Mouse (Mus musculus): Measurements from ENCODE around the gene Tbr1. TPM values are rescaled to one million over a fixed set of nuclear protein-coding genes. Genes with fewer than 3 reads are reported as not detected.

Tbr1 gene
- polyA plus RNA-seq (2012; rRNA removed): not detected in 2 replicates

GRCm38 (mm10) chr2:61802656-61803251, at the start of gene Tbr1:
TSS of gene Tbr1 (plus strand) at chr2:61802930.
- Histone ChIP-seq H3K27me3 (ENCODE audit: control insufficient read depth, insufficient read depth, low read length) (peaks cover 47% of the 10 kb centered on the region), H3K4me1 (ENCODE audit: control insufficient read depth, insufficient read depth, insufficient read length, low read length) (peaks cover 6% of the 10 kb centered on the region), H3K36me3 (ENCODE audit: control insufficient read depth, insufficient read depth, low read length) (peaks cover 4% of the 10 kb centered on the region; the same call in 1 of the 2 replicates), H3K4me3 (ENCODE audit: low read depth, low read length) (no peak within 1 kb of the TSS), H3K27ac (ENCODE audit: insufficient read depth, low read depth, low read length) (no peak within 1 kb of the TSS)
- TF ChIP-seq CTCF (IDR thresholded peaks at IDR 0.05; ENCODE audit: extremely low read depth, insufficient read length, insufficient replicate concordance, low read depth, low read length): no peak
- TF ChIP-seq POLR2A (IDR thresholded peaks at IDR 0.05; ENCODE audit: low read depth, low read length): no peak
- 33% methylated on average over 11 of the region's 11 CpGs for WGBS

- 0 out of 2 replicates have a peak, but pooled peaks cover 2% of the 10 kb centered on the region for H3K36me3 ChIP-seq (ENCODE audit: control insufficient read depth, insufficient read depth, low read length)
- no peaks in the 10 kb centered on the region for H3K27me3 ChIP-seq (ENCODE audit: control insufficient read depth, insufficient read depth, low read length)
- H3K27ac ChIP-seq (ENCODE audit: insufficient read depth, low read depth, low read length): no peak overlapping the region
- TF ChIP-seq POLR2A (IDR thresholded peaks at IDR 0.05; ENCODE audit: low read depth, low read length) (no peak), CTCF (IDR thresholded peaks at IDR 0.05; ENCODE audit: extremely low read depth, insufficient read length, insufficient replicate concordance, low read depth, low read length) (no peak)
- no peaks in the 10 kb centered on the region for H3K4me1 ChIP-seq (ENCODE audit: control insufficient read depth, insufficient read depth, insufficient read length, low read length)
- no peak overlapping the region for H3K4me3 ChIP-seq (ENCODE audit: low read depth, low read length)
Measured at GRCm38 (mm10) chr2:61754989-61755388, 47.7 kb upstream of the Tbr1 start.

DNA sequence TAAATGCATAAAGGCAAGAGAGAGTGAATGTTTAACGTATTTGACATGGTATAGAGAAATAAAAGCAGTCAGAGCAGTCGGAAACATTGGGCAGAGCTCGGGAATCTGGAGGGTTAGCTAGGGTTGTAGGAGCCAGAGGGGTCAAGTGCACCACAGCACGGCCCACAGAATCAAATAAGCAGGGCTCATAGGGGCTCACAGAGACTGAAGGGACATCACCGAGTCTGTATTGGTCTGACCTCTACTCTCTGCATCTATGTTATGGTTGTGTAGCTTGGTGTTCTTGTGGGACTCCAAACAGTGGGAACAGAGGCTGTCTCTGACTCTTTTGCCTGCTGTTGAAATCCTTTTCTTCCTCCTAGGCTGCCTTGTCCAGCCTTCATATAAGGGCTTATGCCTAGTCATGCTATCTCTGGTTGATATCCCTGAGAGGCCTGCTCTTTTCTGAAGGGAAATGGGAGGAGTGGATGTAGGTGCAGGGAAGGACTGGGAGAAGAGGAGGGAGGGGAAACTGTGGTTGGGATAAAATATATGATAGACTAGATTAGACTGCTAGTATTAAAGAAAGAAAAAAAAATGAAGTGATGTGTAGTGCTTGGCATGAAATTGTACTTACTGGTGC, 43.4 kb upstream of the Tbr1 start:
- WGBS: 87% methylated on average over 5 of the region's 5 CpGs
- no peaks in the 10 kb centered on the region for H3K27me3 ChIP-seq (ENCODE audit: control insufficient read depth, insufficient read depth, low read length)
- no peaks in the 10 kb centered on the region for H3K4me1 ChIP-seq (ENCODE audit: control insufficient read depth, insufficient read depth, insufficient read length, low read length)
- peaks cover 11% of the 10 kb centered on the region for H3K36me3 ChIP-seq (ENCODE audit: control insufficient read depth, insufficient read depth, low read length)
- TF ChIP-seq POLR2A (IDR thresholded peaks at IDR 0.05; ENCODE audit: low read depth, low read length): no peak
- no peak for TF ChIP-seq CTCF (IDR thresholded peaks at IDR 0.05; ENCODE audit: extremely low read depth, insufficient read length, insufficient replicate concordance, low read depth, low read length)
- no peak overlapping the region for H3K4me3 ChIP-seq (ENCODE audit: low read depth, low read length)
- no peak overlapping the region for H3K27ac ChIP-seq (ENCODE audit: insufficient read depth, low read depth, low read length)

DNA sequence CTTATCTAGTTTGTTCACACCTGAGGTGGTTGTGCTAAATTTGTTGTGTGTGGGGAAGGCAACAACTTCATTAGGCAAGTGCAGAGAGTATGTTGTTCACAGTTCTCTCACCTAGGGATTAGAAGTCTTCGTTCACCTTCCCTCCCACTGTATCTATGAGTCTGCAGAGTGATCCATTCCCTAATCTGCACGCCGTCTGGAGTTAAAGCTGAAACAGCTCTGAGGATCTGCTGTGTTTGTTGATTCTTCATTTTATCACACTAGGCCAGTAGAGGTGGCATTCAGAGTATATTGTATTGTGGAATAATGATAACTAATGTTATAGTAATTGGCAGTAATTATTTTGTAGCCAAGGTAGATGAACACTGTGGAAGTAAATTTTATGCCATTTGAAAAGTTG, 42.7 kb upstream of the Tbr1 start:
- H3K4me1 ChIP-seq (ENCODE audit: control insufficient read depth, insufficient read depth, insufficient read length, low read length): no peaks in the 10 kb centered on the region
- 86% methylated on average over 3 of the region's 3 CpGs for WGBS
- H3K4me3 ChIP-seq (ENCODE audit: low read depth, low read length): no peak overlapping the region
- H3K27ac ChIP-seq (ENCODE audit: insufficient read depth, low read depth, low read length): no peak overlapping the region
- H3K27me3 ChIP-seq (ENCODE audit: control insufficient read depth, insufficient read depth, low read length): no peaks in the 10 kb centered on the region
- peaks cover 16% of the 10 kb centered on the region for H3K36me3 ChIP-seq (ENCODE audit: control insufficient read depth, insufficient read depth, low read length)
- TF ChIP-seq POLR2A (IDR thresholded peaks at IDR 0.05; ENCODE audit: low read depth, low read length) (no peak), CTCF (IDR thresholded peaks at IDR 0.05; ENCODE audit: extremely low read depth, insufficient read length, insufficient replicate concordance, low read depth, low read length) (no peak)

DNA sequence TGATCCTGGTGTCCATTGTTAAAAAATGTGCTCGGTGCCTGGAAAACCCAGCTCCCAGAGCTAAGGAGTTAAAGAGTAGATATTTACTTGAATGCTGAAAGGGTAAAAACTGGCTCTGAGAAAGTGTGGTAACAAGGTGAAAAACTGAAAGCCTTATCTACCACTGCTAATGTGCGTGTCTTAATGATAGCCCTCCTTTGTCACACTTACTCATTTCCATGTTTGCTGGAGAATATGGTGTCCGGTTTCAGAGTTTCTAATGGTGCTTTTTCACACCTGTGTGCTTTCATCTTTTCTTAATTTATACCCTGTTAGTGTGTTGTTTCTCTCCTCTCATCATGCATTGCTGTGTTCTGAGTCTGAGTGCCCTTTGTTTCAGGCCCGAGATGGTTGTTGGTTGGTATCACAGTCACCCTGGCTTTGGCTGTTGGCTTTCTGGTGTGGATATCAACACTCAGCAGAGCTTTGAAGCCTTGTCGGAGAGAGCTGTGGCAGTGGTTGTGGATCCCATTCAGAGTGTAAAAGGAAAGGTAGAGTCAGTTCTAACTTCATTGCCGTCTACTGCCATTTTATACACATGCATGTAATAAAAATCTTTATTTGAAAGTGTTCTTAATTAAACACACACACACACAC, 38.1 kb upstream of the Tbr1 start:
- no peaks in the 10 kb centered on the region for H3K27me3 ChIP-seq (ENCODE audit: control insufficient read depth, insufficient read depth, low read length)
- WGBS: 89% methylated on average over 6 of the region's 6 CpGs
- no peak for TF ChIP-seq CTCF (IDR thresholded peaks at IDR 0.05; ENCODE audit: extremely low read depth, insufficient read length, insufficient replicate concordance, low read depth, low read length)
- no peak for TF ChIP-seq POLR2A (IDR thresholded peaks at IDR 0.05; ENCODE audit: low read depth, low read length)
- no peaks in the 10 kb centered on the region for H3K4me1 ChIP-seq (ENCODE audit: control insufficient read depth, insufficient read depth, insufficient read length, low read length)
- peaks cover 16% of the 10 kb centered on the region for H3K36me3 ChIP-seq (ENCODE audit: control insufficient read depth, insufficient read depth, low read length)
- no peak overlapping the region for H3K4me3 ChIP-seq (ENCODE audit: low read depth, low read length)
- H3K27ac ChIP-seq (ENCODE audit: insufficient read depth, low read depth, low read length): no peak overlapping the region

GRCm38 (mm10) chr2:61765526-61765925, 37.2 kb upstream of the Tbr1 start:
- peaks cover 16% of the 10 kb centered on the region for H3K36me3 ChIP-seq (ENCODE audit: control insufficient read depth, insufficient read depth, low read length)
- H3K27me3 ChIP-seq (ENCODE audit: control insufficient read depth, insufficient read depth, low read length): no peaks in the 10 kb centered on the region
- no peak overlapping the region for H3K4me3 ChIP-seq (ENCODE audit: low read depth, low read length)
- H3K4me1 ChIP-seq (ENCODE audit: control insufficient read depth, insufficient read depth, insufficient read length, low read length): no peaks in the 10 kb centered on the region
- TF ChIP-seq POLR2A (IDR thresholded peaks at IDR 0.05; ENCODE audit: low read depth, low read length) (no peak), CTCF (IDR thresholded peaks at IDR 0.05; ENCODE audit: extremely low read depth, insufficient read length, insufficient replicate concordance, low read depth, low read length) (no peak)
- H3K27ac ChIP-seq (ENCODE audit: insufficient read depth, low read depth, low read length): no peak overlapping the region
- WGBS: 83% methylated on average over 4 of the region's 4 CpGs

DNA sequence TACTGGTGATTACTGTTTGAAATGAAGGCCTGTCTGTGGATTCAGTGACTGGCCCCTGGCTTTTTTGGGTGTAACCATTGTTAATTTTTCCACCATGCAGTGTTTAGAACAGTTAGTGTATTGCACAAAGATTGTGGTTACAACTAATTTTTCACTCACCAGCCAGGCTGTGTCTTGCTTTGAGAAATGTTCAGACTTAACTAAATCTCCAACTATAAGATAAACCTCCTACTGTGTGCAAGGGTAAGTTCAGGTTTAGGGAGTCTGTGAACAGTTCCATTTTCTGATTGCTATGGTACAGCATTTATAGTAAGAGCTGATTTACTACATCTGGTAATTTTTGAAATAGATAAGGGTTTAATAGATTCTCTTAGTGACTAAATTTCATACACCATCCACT, 21.9 kb upstream of the Tbr1 start:
- peaks cover 15% of the 10 kb centered on the region for H3K36me3 ChIP-seq (ENCODE audit: control insufficient read depth, insufficient read depth, low read length)
- no peaks in the 10 kb centered on the region for H3K27me3 ChIP-seq (ENCODE audit: control insufficient read depth, insufficient read depth, low read length)

More for the DNA sequence above, 21.9 kb upstream of the Tbr1 start:
- no peak overlapping the region for H3K27ac ChIP-seq (ENCODE audit: insufficient read depth, low read depth, low read length)
- no peaks in the 10 kb centered on the region for H3K4me1 ChIP-seq (ENCODE audit: control insufficient read depth, insufficient read depth, insufficient read length, low read length)
- H3K4me3 ChIP-seq (ENCODE audit: low read depth, low read length): no peak overlapping the region
- TF ChIP-seq CTCF (IDR thresholded peaks at IDR 0.05; ENCODE audit: extremely low read depth, insufficient read length, insufficient replicate concordance, low read depth, low read length) (no peak), POLR2A (IDR thresholded peaks at IDR 0.05; ENCODE audit: low read depth, low read length) (no peak)

Data from small intestine, adult 2 months (tissue).